Mouse (Mus musculus): ENCODE measurements around the gene Tfeb.

DNA sequence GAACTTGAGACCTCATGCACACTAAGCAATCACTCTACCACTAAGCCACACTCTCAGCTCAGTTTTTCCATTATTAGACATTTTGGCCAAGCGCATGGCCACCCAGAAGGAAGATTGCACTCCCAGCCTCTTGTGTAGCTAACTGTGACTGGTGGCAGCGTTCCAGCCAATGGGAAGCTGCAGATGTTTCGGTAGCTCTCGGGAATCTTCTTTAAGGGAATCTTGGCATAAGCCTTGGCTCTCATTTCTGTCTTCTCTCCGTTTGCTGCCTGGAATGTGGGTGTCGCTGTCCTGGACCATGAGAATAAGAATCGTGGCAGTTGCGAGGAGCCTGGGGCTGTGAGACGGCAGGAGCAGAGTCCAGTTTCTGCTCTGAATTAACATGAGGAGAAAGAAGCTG is 69.4 kb downstream of the Tfeb start:
- TF ChIP-seq CTCF (IDR thresholded peaks at IDR 0.05; ENCODE audit: borderline replicate concordance, extremely low read depth, insufficient read depth, insufficient read length) = no peak
- no peak for TF ChIP-seq POLR2A (IDR thresholded peaks at IDR 0.05; ENCODE audit: borderline replicate concordance, extremely low read depth, insufficient read depth, insufficient read length, poor library complexity, severe bottlenecking)
